Comparison of ENCODE assay signal across 15 mouse cellular contexts in genomic region chr1:55866677-55867076, GRCm38 (mm10).
"Had no signal": no experiment of that assay in that cellular context is flagged by ENCODE, and none has a peak within 500 bp of the region (broad histone marks: within the 10 kb centered on the region; RNA-seq: fewer than 3 reads in every experiment).

No protein-coding gene starts in this region.

- H3K4me2 ChIP-seq: neural tube, embryonic 12.5 days; stomach, embryonic 15.5 days had no signal

- H3K9ac ChIP-seq: neural tube, embryonic 12.5 days; stomach, embryonic 15.5 days had no signal

- DNase-seq: retina, postnatal 1 day; right cerebral cortex, adult 18-20 months; right cerebral cortex, postnatal 14 days; right cerebral cortex, postnatal 25 days; right cerebral cortex, postnatal 4 days; spleen, adult 18-20 months; thymus, adult 18-20 months; thymus, adult 2 months; thymus, postnatal 14 days; thymus, postnatal 25 days; thymus, postnatal 36 days; thymus, postnatal 4 days had no signal

- H3K27ac ChIP-seq: neural tube, embryonic 12.5 days; stomach, embryonic 15.5 days; stomach, postnatal 0 days had no signal

- H3K4me3 ChIP-seq: neural tube, embryonic 12.5 days; stomach, embryonic 15.5 days had no signal

- H3K9me3 ChIP-seq: neural tube, embryonic 12.5 days; stomach, embryonic 15.5 days had no signal

- H3K27me3 ChIP-seq: neural tube, embryonic 12.5 days; stomach, embryonic 15.5 days had no signal

- H3K4me1 ChIP-seq: neural tube, embryonic 12.5 days; stomach, embryonic 15.5 days had no signal

- H3K36me3 ChIP-seq: neural tube, embryonic 12.5 days; stomach, embryonic 15.5 days had no signal
